Comparison of ENCODE assay signal across 22 mouse cellular contexts in the genomic region with DNA sequence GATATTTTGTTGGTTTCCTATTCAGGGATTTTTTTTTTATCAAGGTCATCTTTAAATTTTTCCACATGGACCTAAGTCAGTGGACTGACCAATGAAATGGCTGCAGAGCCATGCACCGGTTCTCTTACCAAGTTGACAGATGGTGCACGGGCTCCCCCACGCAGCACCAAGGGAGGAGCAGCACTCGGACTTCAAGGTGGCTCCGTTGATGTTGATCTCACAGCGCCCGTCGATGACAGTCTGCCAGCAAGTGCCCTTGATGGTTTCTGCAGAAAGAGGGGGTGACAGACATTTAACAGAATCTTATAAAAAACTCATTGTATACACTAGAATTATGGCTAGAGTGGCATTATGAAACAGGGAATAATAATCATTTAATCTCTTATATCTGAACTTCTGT.
DNase-seq lines count a peak whose midpoint lies in the region; ATAC-seq and TF ChIP-seq lines count a peak whose summit lies in the region.
"Had no signal": no experiment of that assay in that cellular context is flagged by ENCODE, and none has a peak within 500 bp of the region (broad histone marks: within the 10 kb centered on the region; RNA-seq: fewer than 3 reads in every experiment).

No protein-coding gene starts in this region.

- no peak overlapping the region for H3K4me3 ChIP-seq in stomach, embryonic 16.5 days (replicated peaks; ENCODE audit: low read length)
- no peak overlapping the region for H3K4me3 ChIP-seq in stomach, postnatal 0 days (ENCODE audit: low read depth, low read length)
- H3K4me3 ChIP-seq in forebrain, embryonic 15.5 days = no peak overlapping the region
- H3K4me3 ChIP-seq: embryonic facial prominence, embryonic 10.5 days; erythroblast, embryonic 14.5 days; forebrain, embryonic 10.5 days; heart, adult 2 months; heart, embryonic 15.5 days; hindbrain, embryonic 10.5 days; intestine, embryonic 15.5 days had no signal

- DNase-seq in cerebellum, adult 9-10 months = peak; percentile 7
- no peak for DNase-seq in cerebellum, adult 11 months
- no peak for DNase-seq in stomach, postnatal 0 days (ENCODE audit: low spot score)
- DNase-seq in cerebellum, postnatal 36 days = peak; percentile 19 to 41
- no peak for DNase-seq in embryo, embryonic 10 days (ENCODE audit: low spot score)
- DNase-seq: adrenal gland, adult 2 months; adrenal gland, postnatal 25 days; gastrocnemius, postnatal 10 days; heart, adult 2 months; heart, postnatal 14 days; kidney, adult 18-20 months had no signal

- H3K9me3 ChIP-seq in stomach, embryonic 16.5 days (replicated peaks; ENCODE audit: control insufficient read depth, low read length) = no peaks in the 10 kb centered on the region
- H3K9me3 ChIP-seq in stomach, postnatal 0 days (ENCODE audit: control insufficient read depth, low read length) = no peaks in the 10 kb centered on the region
- H3K9me3 ChIP-seq in forebrain, embryonic 15.5 days = no peaks in the 10 kb centered on the region
- H3K9me3 ChIP-seq: embryonic facial prominence, embryonic 10.5 days; forebrain, embryonic 10.5 days; heart, embryonic 15.5 days; hindbrain, embryonic 10.5 days; intestine, embryonic 15.5 days had no signal

- no peaks in the 10 kb centered on the region; the same call in 1 of the 2 replicates for H3K36me3 ChIP-seq in stomach, embryonic 16.5 days (ENCODE audit: control insufficient read depth, insufficient read depth, low read length)
- H3K36me3 ChIP-seq in stomach, postnatal 0 days (ENCODE audit: control insufficient read depth, insufficient read depth, low read length) = peaks cover 3% of the 10 kb centered on the region; the same call in 1 of the 2 replicates
- H3K36me3 ChIP-seq in forebrain, embryonic 15.5 days = peaks cover 8% of the 10 kb centered on the region; the same call in 1 of the 2 replicates
- H3K36me3 ChIP-seq: intestine, embryonic 15.5 days had no signal

- no peak for ATAC-seq in stomach, embryonic 16.5 days (ENCODE audit: insufficient read depth, low FRiP score)
- ATAC-seq in stomach, postnatal 0 days (ENCODE audit: low FRiP score, low TSS enrichment) = no peak
- no peak for ATAC-seq in forebrain, embryonic 15.5 days (replicated peaks)
- ATAC-seq: forebrain, embryonic 14.5 days; intestine, embryonic 15.5 days had no signal

- no peak overlapping the region for H3K4me2 ChIP-seq in stomach, embryonic 16.5 days (ENCODE audit: low read depth, low read length)
- H3K4me2 ChIP-seq in stomach, postnatal 0 days (replicated peaks; ENCODE audit: low read depth) = no peak overlapping the region
- no peak overlapping the region for H3K4me2 ChIP-seq in forebrain, embryonic 15.5 days (replicated peaks)
- H3K4me2 ChIP-seq: heart, embryonic 11.5 days; heart, embryonic 15.5 days; hindbrain, embryonic 14.5 days; intestine, embryonic 15.5 days had no signal

- WGBS in stomach, embryonic 16.5 days = 84% methylated on average over 8 of the region's 8 CpGs
- 88% methylated on average over 8 of the region's 8 CpGs for WGBS in stomach, postnatal 0 days
- WGBS in forebrain, embryonic 15.5 days = 91% methylated on average over 8 of the region's 8 CpGs

- H3K9ac ChIP-seq in stomach, embryonic 16.5 days (ENCODE audit: low read length) = no peak overlapping the region
- no peak overlapping the region for H3K9ac ChIP-seq in stomach, postnatal 0 days (ENCODE audit: low read length)
- no peak overlapping the region for H3K9ac ChIP-seq in forebrain, embryonic 15.5 days (replicated peaks)
- H3K9ac ChIP-seq: heart, embryonic 15.5 days; hindbrain, embryonic 14.5 days; intestine, embryonic 15.5 days had no signal

- peak overlapping the region; percentile 34; the same call in 1 of the 2 replicates for H3K27ac ChIP-seq in stomach, embryonic 16.5 days (ENCODE audit: low read length)
- no peak overlapping the region for H3K27ac ChIP-seq in stomach, postnatal 0 days (replicated peaks)
- no peak overlapping the region for H3K27ac ChIP-seq in forebrain, embryonic 15.5 days (replicated peaks)
- H3K27ac ChIP-seq: embryonic facial prominence, embryonic 10.5 days; forebrain, embryonic 10.5 days; heart, embryonic 15.5 days; hindbrain, embryonic 10.5 days; hindbrain, embryonic 14.5 days; intestine, embryonic 15.5 days had no signal

- H3K27me3 ChIP-seq in stomach, embryonic 16.5 days (ENCODE audit: control insufficient read depth, insufficient read depth, low read length) = no peaks in the 10 kb centered on the region
- no peaks in the 10 kb centered on the region for H3K27me3 ChIP-seq in stomach, postnatal 0 days (ENCODE audit: control insufficient read depth, insufficient read depth, low read length)
- no peaks in the 10 kb centered on the region for H3K27me3 ChIP-seq in forebrain, embryonic 15.5 days
- H3K27me3 ChIP-seq: heart, embryonic 15.5 days; intestine, embryonic 15.5 days had no signal

- no peaks in the 10 kb centered on the region for H3K4me1 ChIP-seq in stomach, embryonic 16.5 days (ENCODE audit: control insufficient read depth, insufficient read depth, low read length)
- no peaks in the 10 kb centered on the region for H3K4me1 ChIP-seq in stomach, postnatal 0 days (replicated peaks; ENCODE audit: control insufficient read depth, insufficient read depth)
- H3K4me1 ChIP-seq in forebrain, embryonic 15.5 days = no peaks in the 10 kb centered on the region
- H3K4me1 ChIP-seq: embryonic facial prominence, embryonic 10.5 days; forebrain, embryonic 10.5 days; heart, embryonic 15.5 days; hindbrain, embryonic 10.5 days; intestine, embryonic 15.5 days had no signal

- TF ChIP-seq CTCF in stomach, postnatal 0 days (IDR thresholded peaks at IDR 0.05; ENCODE audit: low read depth) = no peak

- TF ChIP-seq EP300 in stomach, postnatal 0 days (optimal IDR thresholded peaks at IDR 0.05) = no peak

Comparison
In these comparisons a context has a peak if more than half of its experiments do, and no peak if none do; other contexts are left out.
1. DNase-seq: peak in cerebellum, adult 9-10 months (single experiment) and cerebellum, postnatal 36 days (2 of 2); none in cerebellum, adult 11 months (single experiment), stomach, postnatal 0 days (single experiment) and embryo, embryonic 10 days (single experiment).